24 mouse cellular contexts compared by ENCODE assay signal in genomic region chr19:42277288-42277687, GRCm38 (mm10). TPM values are rescaled to one million over a fixed set of nuclear protein-coding genes. Genes with fewer than 3 reads are reported as not detected.
"Had no signal": no experiment of that assay in that cellular context is flagged by ENCODE, and none has a peak within 500 bp of the region (broad histone marks: within the 10 kb centered on the region; RNA-seq: fewer than 3 reads in every experiment).

No protein-coding gene starts in this region.

- H3K9me3 ChIP-seq: liver, embryonic 15.5 days; lung, embryonic 15.5 days; megakaryocyte, embryonic 14.5 days; midbrain, embryonic 10.5 days; midbrain, embryonic 12.5 days; neural tube, embryonic 13.5 days; neural tube, embryonic 15.5 days had no signal

- H3K27me3 ChIP-seq: liver, embryonic 15.5 days; lung, embryonic 15.5 days; midbrain, embryonic 12.5 days; neural tube, embryonic 13.5 days; neural tube, embryonic 15.5 days had no signal

- H3K9ac ChIP-seq: liver, embryonic 15.5 days; liver, postnatal 0 days; lung, embryonic 15.5 days; midbrain, embryonic 12.5 days; neural tube, embryonic 13.5 days; neural tube, embryonic 15.5 days had no signal

- H3K4me1 ChIP-seq: liver, embryonic 15.5 days; lung, embryonic 15.5 days; neural tube, embryonic 15.5 days had no signal

- H3K27ac ChIP-seq: liver, embryonic 15.5 days; lung, embryonic 15.5 days; macrophage; midbrain, embryonic 10.5 days; midbrain, embryonic 12.5 days; neural tube, embryonic 13.5 days; neural tube, embryonic 15.5 days had no signal

- ATAC-seq: liver, postnatal 0 days; lung, postnatal 0 days; midbrain, embryonic 16.5 days had no signal

- H3K4me2 ChIP-seq: liver, embryonic 15.5 days; lung, embryonic 15.5 days; midbrain, embryonic 12.5 days; neural tube, embryonic 13.5 days; neural tube, embryonic 15.5 days had no signal

- H3K36me3 ChIP-seq: liver, embryonic 15.5 days; lung, embryonic 15.5 days; midbrain, embryonic 10.5 days; midbrain, embryonic 12.5 days; neural tube, embryonic 13.5 days; neural tube, embryonic 15.5 days had no signal

- H3K4me3 ChIP-seq: liver, embryonic 15.5 days; lung, embryonic 15.5 days; megakaryocyte, embryonic 14.5 days; midbrain, embryonic 10.5 days; midbrain, embryonic 12.5 days; myocyte; neural tube, embryonic 13.5 days; neural tube, embryonic 15.5 days had no signal

- DNase-seq: liver, postnatal 0 days; lung, adult 2 months; lung, postnatal 14 days; lung, postnatal 36 days; midbrain, embryonic 14.5 days; retina, postnatal 1 day; right cerebral cortex, adult 18-20 months; right cerebral cortex, postnatal 25 days; right cerebral cortex, postnatal 4 days; spleen, adult 18-20 months; thymus, adult 18-20 months; thymus, postnatal 14 days; thymus, postnatal 36 days had no signal

RNA-seq across cellular contexts. Expression of gene Golga7b, which starts 29.9 kb away (rescaled TPM):
- polyA plus RNA-seq: liver, embryonic 15.5 days; liver, postnatal 0 days; lung, postnatal 0 days; macrophage had no signal
